Mouse (Mus musculus) intestine, embryonic 16.5 days (tissue): ENCODE data around the gene Lrfn1. TPM values are rescaled to one million over a fixed set of nuclear protein-coding genes. Genes with fewer than 3 reads are reported as not detected.

Experiments
- ATAC-seq: fragments of 200-750 bp; cut with Nextera tagmentation; 2 replicates; pipeline ENCODE4 v1.8.0; 2017; ENCODE audit warnings: moderate TSS enrichment, moderate library complexity
- H3K27ac ChIP-seq: fragments of 300-500 bp; sonication (generic); 2 replicates; pipeline ENCODE4 v1.5.1; 2014; ENCODE audit warnings: mild to moderate bottlenecking, low read length
- H3K27me3 ChIP-seq: fragments of 300-500 bp; sonication (generic); replicated peaks from 2 replicates; pipeline ENCODE4 v1.6.1; 2014; ENCODE audit warnings: low read length, control low read depth, mixed read lengths; ENCODE audit not compliant: control insufficient read depth, insufficient read depth
- H3K36me3 ChIP-seq: fragments of 300-500 bp; sonication (generic); 2 replicates; pipeline ENCODE4 v1.6.1; 2014; ENCODE audit warnings: low read length, control low read depth; ENCODE audit not compliant: control insufficient read depth, insufficient read depth
- H3K4me1 ChIP-seq: fragments of 300-500 bp; sonication (generic); 2 replicates; pipeline ENCODE4 v1.6.1; 2014; ENCODE audit warnings: low read length, control low read depth, mixed read lengths; ENCODE audit not compliant: control insufficient read depth, insufficient read depth
- H3K4me2 ChIP-seq: fragments of 300-500 bp; sonication (generic); 2 replicates; pipeline ENCODE4 v1.6.1; 2014; ENCODE audit warnings: low read depth, low read length, control low read depth
- H3K4me3 ChIP-seq: fragments of 300-500 bp; sonication (generic); 2 replicates; pipeline ENCODE4 v1.5.1; 2014; ENCODE audit warnings: mild to moderate bottlenecking, low read length
- H3K9ac ChIP-seq: fragments of 300-500 bp; sonication (generic); 2 replicates; pipeline ENCODE4 v1.6.1; 2014; ENCODE audit warnings: low read depth, low read length
- H3K9me3 ChIP-seq: fragments of 300-500 bp; sonication (generic); 2 replicates; pipeline ENCODE4 v1.6.1; 2016; ENCODE audit warnings: low read length, control low read depth; ENCODE audit not compliant: control insufficient read depth
- WGBS: fragments of 180-500 bp; shearing (Covaris S2); extraction: QIAGEN DNeasy Blood & Tissue Kit; methylation state at CpG from one replicate; pipeline ENCODE4 v1.1.7; 2014; 5-methylcytosine and 5-hydroxymethylcytosine counted together
- polyA plus RNA-seq: library from polyadenylated mRNA; unstranded; fragments of >200 nt; fragmentation: Nextera tagmentation; extraction: Ambion mirVana; gene quantifications from 2 replicates; pipeline ENCODE4 v1.2.1, GENCODE M21; 2015

Lrfn1 gene
- polyA plus RNA-seq, 1 experiment from 2014 or later: 1.3 TPM

DNA sequence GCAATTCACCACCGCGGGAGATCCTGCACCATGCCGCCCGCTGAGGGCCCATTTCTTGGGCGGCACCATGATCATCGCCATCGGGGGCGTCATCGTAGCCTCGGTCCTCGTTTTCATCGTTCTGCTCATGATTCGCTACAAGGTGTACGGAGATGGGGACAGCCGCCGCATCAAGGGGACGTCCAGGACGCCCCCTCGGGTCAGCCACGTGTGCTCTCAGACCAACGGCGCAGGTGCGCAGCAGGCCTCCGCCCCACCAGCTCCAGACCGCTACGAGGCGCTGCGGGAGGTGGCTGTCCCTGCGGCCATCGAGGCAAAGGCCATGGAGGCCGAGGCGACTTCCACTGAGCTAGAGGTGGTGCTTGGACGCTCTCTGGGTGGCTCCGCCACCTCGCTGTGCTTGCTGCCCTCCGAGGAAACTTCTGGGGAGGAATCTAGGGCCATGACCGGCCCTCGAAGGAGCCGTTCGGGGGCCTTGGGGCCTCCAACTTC is 15.0 kb downstream of the Lrfn1 start:
- Histone ChIP-seq H3K4me1 (peaks cover 12% of the 10 kb centered on the region), H3K4me3 (peak overlapping the region; percentile 60), H3K4me2 (peak overlapping the region; percentile 96), H3K27me3 (peaks cover 5% of the 10 kb centered on the region; the same call in 1 of the 2 replicates), H3K9me3 (no peaks in the 10 kb centered on the region), H3K36me3 (no peaks in the 10 kb centered on the region), H3K9ac (peak overlapping the region; percentile 70), H3K27ac (no peak overlapping the region)
- 37% methylated on average over 40 of the region's 40 CpGs for WGBS
- peak; percentile 34 for ATAC-seq

DNA sequence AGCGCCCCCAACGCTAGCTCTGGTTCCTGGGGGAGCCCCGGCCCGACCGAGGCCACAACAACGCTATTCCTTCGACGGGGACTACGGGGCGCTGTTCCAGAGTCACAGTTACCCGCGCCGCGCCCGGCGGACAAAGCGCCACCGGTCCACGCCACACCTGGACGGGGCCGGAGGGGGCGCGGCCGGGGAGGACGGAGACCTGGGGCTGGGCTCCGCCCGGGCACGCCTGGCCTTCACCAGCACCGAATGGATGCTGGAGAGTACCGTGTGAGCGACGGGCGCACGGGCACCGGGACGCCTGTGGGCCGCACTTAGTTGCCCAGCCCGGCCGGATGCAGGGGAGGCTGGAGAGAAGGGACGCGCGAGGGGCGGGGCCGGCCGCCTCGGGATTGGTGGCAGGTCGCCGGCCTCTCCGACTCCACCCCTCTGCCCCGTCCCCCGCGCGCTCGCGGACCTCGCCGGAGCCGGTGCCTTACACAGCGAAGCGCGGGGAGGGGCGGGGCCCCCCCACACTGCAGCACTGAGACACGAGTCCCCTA is 15.5 kb downstream of the Lrfn1 start:
- Histone ChIP-seq H3K4me1 (peaks cover 12% of the 10 kb centered on the region), H3K36me3 (no peaks in the 10 kb centered on the region), H3K27ac (no peak overlapping the region), H3K27me3 (peaks cover 5% of the 10 kb centered on the region; the same call in 1 of the 2 replicates), H3K4me3 (peak overlapping the region; percentile 60), H3K9me3 (no peaks in the 10 kb centered on the region), H3K9ac (peak overlapping the region; percentile 70), H3K4me2 (peak overlapping the region; percentile 96)
- ATAC-seq: peak; percentile 81
- 4% methylated on average over 61 of the region's 63 CpGs for WGBS

DNA sequence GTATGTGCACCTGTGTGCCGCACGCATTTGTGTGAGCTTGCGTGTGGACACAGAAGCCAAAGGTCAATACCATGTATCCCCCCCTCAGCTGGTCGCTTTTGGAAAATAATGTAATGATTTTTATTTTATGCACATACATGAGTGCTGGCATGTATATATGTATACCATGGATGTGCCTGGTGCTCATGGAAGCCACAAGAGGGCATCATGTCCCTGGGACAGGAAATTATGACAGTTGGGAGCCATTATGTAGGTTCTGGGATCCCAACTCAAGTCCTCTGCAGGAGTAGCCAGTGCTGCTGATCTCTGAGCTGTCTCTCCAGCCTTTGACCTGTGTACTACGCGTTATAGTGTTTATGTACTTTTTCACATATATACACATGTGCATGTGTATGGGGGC is 24.4 kb downstream of the Lrfn1 start:
- 0 out of 2 replicates have a peak, but pooled peaks have one; percentile 15 for ATAC-seq
- Histone ChIP-seq H3K4me2 (no peak overlapping the region), H3K9me3 (no peaks in the 10 kb centered on the region), H3K27me3 (no peaks in the 10 kb centered on the region), H3K36me3 (no peaks in the 10 kb centered on the region), H3K27ac (no peak overlapping the region), H3K4me1 (peaks cover 8% of the 10 kb centered on the region), H3K9ac (no peak overlapping the region), H3K4me3 (no peak overlapping the region)
- 86% methylated on average over 6 of the region's 6 CpGs for WGBS

DNA sequence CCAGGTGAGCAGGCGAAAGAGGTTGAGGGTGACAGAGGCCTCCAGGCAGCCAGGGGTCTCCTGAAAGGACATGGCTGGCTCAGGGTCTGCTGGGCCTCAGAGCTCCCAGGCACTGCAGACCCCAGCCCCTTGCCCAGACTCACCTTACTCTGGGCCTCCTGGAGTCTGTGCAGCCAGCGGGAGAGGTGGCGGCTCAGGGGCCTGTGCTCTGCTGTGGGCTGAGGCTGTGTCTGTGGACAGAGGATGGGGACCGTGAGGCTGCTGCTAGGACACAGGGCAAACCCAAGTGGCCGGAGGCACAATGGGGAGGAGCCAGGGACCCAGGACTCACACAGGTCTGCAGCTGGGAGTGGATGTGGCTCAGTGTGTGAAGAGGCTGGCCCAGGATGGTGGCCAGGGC is 25.6 kb downstream of the Lrfn1 start:
- Histone ChIP-seq H3K4me2 (no peak overlapping the region), H3K9me3 (no peaks in the 10 kb centered on the region), H3K4me1 (peaks cover 8% of the 10 kb centered on the region), H3K4me3 (no peak overlapping the region), H3K9ac (no peak overlapping the region), H3K36me3 (no peaks in the 10 kb centered on the region), H3K27me3 (no peaks in the 10 kb centered on the region), H3K27ac (no peak overlapping the region)
- ATAC-seq: peak; percentile 41
- 82% methylated on average over 5 of the region's 5 CpGs for WGBS

DNA sequence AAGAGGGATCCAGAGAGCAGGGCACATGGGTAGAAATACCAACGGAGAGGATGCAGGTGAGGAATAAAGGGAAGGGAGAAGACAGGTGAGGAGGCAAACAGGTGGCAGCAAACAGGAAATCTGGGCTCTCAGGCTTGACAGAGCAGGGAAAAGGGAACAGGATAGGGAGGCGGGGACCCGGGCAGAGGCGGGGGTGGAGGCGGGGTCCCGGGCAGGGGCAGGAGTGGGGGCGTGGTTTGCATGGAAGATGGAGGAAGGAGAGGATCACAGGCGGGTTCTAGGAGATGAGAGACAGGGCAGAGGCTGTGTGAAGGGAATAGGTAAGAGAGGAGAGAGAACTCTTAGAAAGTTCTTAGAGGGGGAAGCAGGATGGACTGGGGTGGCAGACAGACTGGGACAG is 27.1 kb downstream of the Lrfn1 start:
- Histone ChIP-seq H3K9me3 (no peaks in the 10 kb centered on the region), H3K4me2 (no peak overlapping the region), H3K27me3 (no peaks in the 10 kb centered on the region), H3K36me3 (no peaks in the 10 kb centered on the region), H3K9ac (no peak overlapping the region), H3K27ac (no peak overlapping the region), H3K4me3 (no peak overlapping the region), H3K4me1 (peaks cover 8% of the 10 kb centered on the region)
- ATAC-seq: peak; percentile 61
- 8% methylated on average over 8 of the region's 8 CpGs for WGBS

DNA sequence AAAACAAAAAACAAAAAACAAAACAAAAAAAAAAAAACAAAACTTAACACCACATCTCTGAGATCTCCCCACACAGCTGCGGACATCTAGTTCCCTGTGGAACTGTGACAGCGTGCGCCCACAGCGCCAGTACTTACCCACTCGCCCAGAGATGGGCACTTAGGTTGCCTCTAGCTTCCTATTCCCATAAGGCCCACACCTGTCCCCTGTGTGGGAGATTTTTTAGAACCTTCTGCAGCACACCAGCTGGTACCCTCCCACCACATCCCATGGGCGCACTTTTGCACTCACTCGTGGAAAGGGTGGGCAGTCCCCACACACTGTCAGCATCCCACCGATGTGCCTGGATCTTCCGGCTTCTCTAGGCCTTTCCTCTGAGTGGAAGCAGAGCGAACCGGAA is 31.1 kb downstream of the Lrfn1 start:
- 83% methylated on average over 11 of the region's 11 CpGs for WGBS

DNA sequence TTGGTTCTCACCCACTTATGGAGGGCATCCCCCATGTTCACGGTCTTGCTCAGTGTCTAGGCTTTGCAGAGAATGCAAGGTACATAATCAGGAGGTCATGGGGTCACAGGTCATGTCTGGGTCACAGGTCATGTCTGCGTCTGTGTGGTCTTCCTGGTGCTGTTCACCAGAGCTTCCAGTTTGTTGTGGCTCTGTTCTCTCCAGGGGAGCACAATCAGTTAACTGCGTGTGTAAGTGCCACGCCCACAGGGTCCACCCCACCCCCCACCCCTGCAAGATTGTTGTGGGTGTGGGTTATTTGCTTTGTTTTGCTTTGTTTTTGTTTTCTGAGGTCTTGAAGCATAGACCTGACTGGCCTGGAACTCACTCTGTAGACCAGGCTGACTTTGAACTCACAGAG is 32.4 kb downstream of the Lrfn1 start:
- Histone ChIP-seq H3K27me3 (no peaks in the 10 kb centered on the region), H3K4me2 (no peak overlapping the region), H3K4me1 (peaks cover 4% of the 10 kb centered on the region), H3K36me3 (no peaks in the 10 kb centered on the region), H3K27ac (no peak overlapping the region), H3K9me3 (no peaks in the 10 kb centered on the region), H3K9ac (no peak overlapping the region), H3K4me3 (no peak overlapping the region)
- WGBS: 26% methylated on average over 4 of the region's 4 CpGs
- no peak for ATAC-seq

More for the DNA sequence above, 31.1 kb downstream of the Lrfn1 start:
- no peaks in the 10 kb centered on the region for H3K27me3 ChIP-seq
- no peaks in the 10 kb centered on the region for H3K36me3 ChIP-seq
- no peak overlapping the region for H3K9ac ChIP-seq
- H3K27ac ChIP-seq: no peak overlapping the region
- no peak overlapping the region for H3K4me3 ChIP-seq
- H3K9me3 ChIP-seq: no peaks in the 10 kb centered on the region
- H3K4me2 ChIP-seq: no peak overlapping the region
- ATAC-seq: no peak
- peaks cover 3% of the 10 kb centered on the region for H3K4me1 ChIP-seq

DNA sequence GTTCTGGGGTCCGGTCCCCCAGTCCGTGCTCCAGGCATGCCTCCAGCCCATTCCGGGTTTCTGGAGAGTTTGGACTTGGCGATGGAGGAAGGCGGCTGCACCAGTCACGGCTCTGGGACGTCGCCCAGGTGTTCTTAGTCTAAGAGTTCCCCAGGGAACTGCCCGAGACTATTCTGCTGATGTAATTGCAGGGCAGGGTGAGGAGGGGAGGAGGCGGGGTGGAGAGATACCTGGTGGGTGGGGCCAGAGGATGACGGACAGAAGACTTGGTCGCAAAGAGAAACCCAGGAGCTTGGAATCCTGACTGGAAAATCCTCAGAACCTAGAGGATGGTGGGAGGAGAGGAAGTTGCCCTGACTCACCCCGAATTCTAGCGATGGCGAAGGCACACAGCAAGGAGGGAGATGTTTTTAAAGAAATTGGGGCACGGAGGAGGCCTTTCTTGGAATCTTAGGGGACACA is 36.3 kb downstream of the Lrfn1 start:
- H3K36me3 ChIP-seq: no peaks in the 10 kb centered on the region
- H3K4me3 ChIP-seq: peak overlapping the region; percentile 32
- H3K4me1 ChIP-seq: peaks cover 7% of the 10 kb centered on the region
- H3K27ac ChIP-seq: 0 out of 2 replicates have a peak overlapping the region, but pooled peaks have one; percentile 46
- 2% methylated on average over 16 of the region's 16 CpGs for WGBS
- H3K9ac ChIP-seq: peak overlapping the region; percentile 48; the same call in 1 of the 2 replicates
- H3K27me3 ChIP-seq: no peaks in the 10 kb centered on the region
- ATAC-seq: peak; percentile 88
- peak overlapping the region; percentile 53 for H3K4me2 ChIP-seq
- H3K9me3 ChIP-seq: no peaks in the 10 kb centered on the region

DNA sequence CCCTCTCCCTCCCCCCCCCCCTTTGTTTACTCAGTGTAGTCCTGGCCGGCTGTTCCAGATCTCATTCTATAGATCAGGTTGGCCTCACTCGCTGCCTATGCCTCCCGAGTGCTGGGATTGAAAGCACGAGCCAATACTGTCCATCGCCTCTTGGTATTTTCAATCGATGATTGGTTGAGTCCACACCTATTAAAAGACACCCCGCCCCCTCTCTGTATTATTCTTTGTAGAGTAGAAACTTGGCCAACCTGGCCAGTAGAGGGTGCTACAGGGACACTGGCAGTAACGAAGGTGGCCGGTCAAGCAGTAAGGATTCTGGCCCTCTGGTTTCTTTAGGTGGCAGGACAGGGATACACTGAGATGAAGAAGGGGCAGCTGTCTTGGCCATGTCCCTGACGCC is 38.6 kb downstream of the Lrfn1 start:
- no peaks in the 10 kb centered on the region for H3K36me3 ChIP-seq
- H3K27ac ChIP-seq: no peak overlapping the region
- H3K27me3 ChIP-seq: no peaks in the 10 kb centered on the region
- no peak overlapping the region for H3K9ac ChIP-seq
- WGBS: 3% methylated on average over 10 of the region's 10 CpGs
- ATAC-seq: peak; percentile 73
- peak overlapping the region; percentile 1; the same call in 1 of the 2 replicates for H3K4me2 ChIP-seq
- no peaks in the 10 kb centered on the region for H3K9me3 ChIP-seq
- 0 out of 2 replicates have a peak overlapping the region, but pooled peaks have one; percentile 7 for H3K4me3 ChIP-seq
- H3K4me1 ChIP-seq: peaks cover 7% of the 10 kb centered on the region
